Mouse (Mus musculus): ENCODE data around the gene Fam83b. TPM values are rescaled to one million over a fixed set of nuclear protein-coding genes. Genes with fewer than 3 reads are reported as not detected.

Gene Fam83b
- total RNA-seq, 2 experiments from 2014 or later: not detected

DNA sequence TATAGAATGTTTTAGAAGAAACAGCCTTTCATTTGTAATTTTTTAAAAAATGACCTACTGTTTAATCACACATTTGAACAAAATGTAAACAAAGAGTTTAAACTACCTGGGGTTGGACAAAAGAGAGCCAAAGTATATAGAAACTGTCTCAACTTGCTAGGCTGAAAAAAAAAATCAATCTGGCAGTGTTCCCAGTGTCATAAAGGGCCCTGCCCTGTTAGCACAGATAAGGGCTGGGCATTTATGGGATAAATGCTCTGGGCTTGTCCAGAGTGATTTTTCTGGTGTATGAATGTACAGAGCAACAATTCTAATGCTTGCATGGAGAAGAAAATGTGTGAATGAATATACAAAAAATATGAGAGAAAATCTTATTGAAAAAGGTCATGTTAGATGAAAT is 43.8 kb downstream of the Fam83b start:
- no peak for DNase-seq (ENCODE audit: low spot score in 2 of 2)

DNA sequence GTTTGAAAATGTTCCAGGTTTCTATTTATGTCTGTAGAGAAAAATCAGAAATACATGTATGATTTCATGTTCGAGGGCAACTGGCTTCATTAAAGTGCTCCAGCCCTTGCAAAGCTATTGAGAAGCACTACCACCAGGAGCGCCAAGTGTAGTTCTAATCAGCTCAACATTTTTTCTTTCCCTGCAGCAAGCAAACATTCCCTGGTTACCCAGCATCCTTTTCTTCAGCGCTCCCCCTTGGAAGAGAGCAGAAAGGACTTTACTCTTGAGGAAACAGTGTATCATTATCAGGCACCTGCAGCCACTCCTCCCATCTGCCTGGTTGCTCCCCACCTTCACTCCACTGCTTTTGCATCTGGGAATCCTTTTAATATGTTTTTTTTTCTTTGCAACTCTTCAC is 45.3 kb downstream of the Fam83b start:
- no peak for DNase-seq (ENCODE audit: low spot score in 2 of 2)

DNA sequence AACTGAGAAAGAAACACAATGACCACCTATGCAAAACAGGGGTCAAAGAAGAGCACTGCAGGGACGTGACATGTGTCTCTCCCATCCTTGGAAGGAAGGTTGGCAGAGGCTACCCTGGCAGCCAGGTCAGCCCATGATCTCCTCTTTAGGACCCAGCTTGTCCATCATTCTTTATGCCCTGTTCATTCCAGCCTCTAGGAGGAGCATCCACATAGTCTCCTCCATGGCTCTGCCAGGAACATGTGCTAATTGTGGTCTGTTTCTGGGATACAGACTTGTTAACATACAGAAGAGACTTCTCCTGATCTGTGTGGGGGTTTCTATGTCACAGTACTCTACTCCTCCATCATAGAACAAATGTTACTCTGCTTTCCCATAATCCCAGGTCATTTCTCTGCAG is 48.3 kb downstream of the Fam83b start:
- DNase-seq (ENCODE audit: low spot score in 2 of 2): no peak

DNA sequence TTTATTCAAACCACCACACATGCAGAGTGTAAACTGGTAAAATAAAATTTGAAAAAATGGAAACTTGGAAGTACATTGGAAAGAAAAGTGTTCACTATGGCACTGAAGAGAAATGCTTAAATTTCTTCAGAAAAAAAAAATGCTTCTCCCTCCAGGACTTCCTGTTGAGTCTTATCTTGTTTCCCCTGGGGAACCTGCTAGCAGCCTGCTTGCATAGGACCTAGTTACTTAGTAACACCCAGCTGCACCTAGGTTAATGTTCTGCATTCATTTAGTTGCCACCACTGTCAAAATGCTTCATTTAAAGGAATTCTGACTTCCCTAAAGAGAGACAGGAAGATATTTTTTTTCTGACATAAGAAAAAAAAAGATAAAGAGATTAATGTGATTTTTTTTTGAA is 61.3 kb downstream of the Fam83b start:
- DNase-seq (ENCODE audit: low spot score in 2 of 2): no peak

DNA sequence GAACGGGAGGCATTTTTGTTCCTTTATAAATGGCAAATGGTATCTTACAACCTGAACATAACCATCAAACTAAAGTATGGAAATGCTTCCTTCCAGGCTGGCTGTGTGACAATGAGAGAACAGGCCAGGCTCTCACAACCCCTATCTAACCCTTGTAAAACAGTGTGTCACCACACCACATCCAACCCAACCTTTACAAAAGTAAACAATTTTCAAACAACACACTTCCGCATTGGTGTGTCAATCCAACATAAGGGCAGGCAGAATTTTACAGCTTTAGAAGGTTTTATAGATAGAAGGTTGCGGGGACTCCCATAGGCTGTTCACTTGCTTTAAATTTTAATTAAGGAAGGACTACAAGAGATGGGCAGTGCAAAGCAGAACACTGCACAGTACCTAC is 77.2 kb downstream of the Fam83b start:
- DNase-seq (ENCODE audit: low spot score in 2 of 2): no peak

DNA sequence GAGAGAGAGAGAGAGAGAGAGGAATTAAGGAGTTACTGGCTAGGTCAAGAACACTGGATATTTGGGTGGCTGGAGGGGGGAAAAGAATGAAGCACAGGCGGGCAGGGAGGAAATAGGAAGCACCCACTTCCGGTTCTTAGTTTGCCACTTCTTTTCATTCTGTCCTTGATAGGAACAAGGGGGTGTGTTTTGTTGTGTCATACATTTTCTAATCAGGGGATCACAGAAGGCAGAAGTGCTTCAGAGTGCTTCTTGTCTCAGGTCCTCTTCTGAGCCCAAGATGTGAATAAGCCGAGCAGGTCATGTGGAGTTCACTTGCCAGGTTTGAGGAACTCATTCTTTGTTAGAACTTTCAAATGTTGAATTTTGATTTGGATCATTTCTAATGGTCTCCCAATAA is 86.8 kb downstream of the Fam83b start:
- no peak for DNase-seq (ENCODE audit: low spot score in 2 of 2)

DNA sequence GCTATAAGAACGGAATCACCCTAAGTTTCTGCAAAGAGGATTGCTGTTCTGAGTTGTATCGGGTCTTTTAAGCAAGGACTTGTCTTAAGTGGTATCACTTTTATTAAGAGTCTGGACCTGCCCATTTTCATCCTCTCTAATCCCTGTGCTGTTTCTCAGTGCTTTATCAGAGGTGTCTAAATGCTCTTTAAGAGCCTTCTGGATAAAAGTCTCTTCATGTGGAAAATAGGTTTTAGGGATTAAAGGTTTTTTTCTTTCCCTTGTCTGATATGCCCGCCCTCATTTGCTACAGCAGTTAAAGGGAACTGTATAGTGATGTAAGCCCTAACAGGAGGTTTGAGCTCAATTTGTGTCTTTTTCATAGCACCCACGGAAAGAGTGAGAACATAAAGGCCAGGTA is 97.4 kb downstream of the Fam83b start:
- DNase-seq (ENCODE audit: low spot score in 2 of 2): no peak

DNA sequence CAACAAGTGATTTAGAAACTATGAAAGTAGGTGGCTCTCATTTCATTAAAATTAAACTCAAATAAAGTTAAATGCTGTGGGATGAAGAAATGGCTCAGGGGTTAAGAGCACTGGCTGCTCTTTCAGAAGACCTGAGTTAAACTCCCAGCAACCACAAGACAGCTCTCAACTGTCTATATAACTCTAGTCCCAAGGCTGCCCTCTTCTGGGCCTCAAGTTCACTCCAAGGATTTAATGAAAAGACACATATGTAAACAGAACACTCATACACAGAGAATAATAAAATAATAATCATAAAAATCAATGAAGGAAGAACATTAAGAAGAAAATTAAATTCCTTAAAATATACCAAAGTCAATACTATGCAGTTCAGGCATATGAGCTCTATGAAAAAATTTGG is 105.4 kb downstream of the Fam83b start:
- no peak for DNase-seq (ENCODE audit: low spot score in 2 of 2)

DNA sequence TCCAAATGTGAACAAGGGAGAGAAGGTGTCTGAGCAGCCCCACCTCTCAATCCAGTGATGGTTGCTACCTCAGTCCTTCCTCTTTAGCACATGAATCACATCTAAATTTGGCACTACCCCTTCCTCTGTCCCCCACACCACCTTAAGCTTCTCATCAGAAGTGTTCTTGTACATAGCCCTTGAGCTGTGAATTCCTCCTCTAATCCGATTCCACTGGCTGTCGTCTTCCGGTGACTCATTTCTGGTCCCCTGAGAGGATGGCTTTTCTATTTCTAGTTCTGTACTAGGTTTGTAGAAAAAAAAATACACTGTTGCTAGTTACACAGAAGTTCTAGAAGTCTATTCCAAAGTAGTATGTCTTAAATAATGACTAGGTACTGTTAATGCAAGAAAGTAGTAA is 111.2 kb downstream of the Fam83b start:
- no peak for DNase-seq (ENCODE audit: low spot score in 2 of 2)

Other genes with a start within 250 kb of the Fam83b start
- gene Hcrtr2, start 243.3 kb downstream of the Fam83b start, total RNA-seq (2021): not detected